Mouse (Mus musculus) MEL (cell line): ENCODE measurements around the gene Atg5.
A peak's percentile ranks its signal among the peaks of the same experiment; 100 is the strongest.

ENCODE experiments used
- CTCF ChIP-seq, 3 experiments: IDR thresholded peaks in 2 of 3; conservative IDR thresholded peaks in 1 of 3; 2 replicates each; pipeline ENCODE4 v1.5.1; 2011 to 2012; ENCODE audit warnings: low read length in 3 of 3, low read depth in 2 of 3, mild to moderate bottlenecking in 2 of 3, improper control_type of control experiment in 1 of 3, inconsistent platforms in 1 of 3, mixed read lengths in 1 of 3, moderate library complexity in 1 of 3; ENCODE audit not compliant: control insufficient read depth in 1 of 3, insufficient read depth in 1 of 3, poor library complexity in 1 of 3, severe bottlenecking in 1 of 3
- GATA1 ChIP-seq: IDR thresholded peaks from 2 replicates; pipeline ENCODE4 v1.6.1; 2011; ENCODE audit warnings: low read depth, low read length, improper control_type of control experiment
- HCFC1 ChIP-seq: IDR thresholded peaks from 2 replicates; pipeline ENCODE4 v1.6.1; 2012; ENCODE audit warnings: low read depth, mild to moderate bottlenecking, inconsistent platforms, low read length, improper control_type of control experiment, moderate library complexity
- NELFE ChIP-seq: IDR thresholded peaks from 2 replicates; pipeline ENCODE4 v1.6.1; 2011; ENCODE audit warnings: low read depth, low read length, improper control_type of control experiment
- POLR2A ChIP-seq, 2 experiments: IDR thresholded peaks; 2 replicates each; pipeline ENCODE4 v1.6.1; 2011 to 2012; ENCODE audit warnings: low read length in 2 of 2, mild to moderate bottlenecking in 2 of 2, control low read depth in 1 of 2, improper control_type of control experiment in 1 of 2, low read depth in 1 of 2, moderate library complexity in 1 of 2; ENCODE audit not compliant: control insufficient read depth in 1 of 2, insufficient read depth in 1 of 2, poor library complexity in 1 of 2
- TAL1 ChIP-seq: IDR thresholded peaks from 2 replicates; pipeline ENCODE4 v1.6.1; 2012; ENCODE audit warnings: mild to moderate bottlenecking, inconsistent platforms, low read length, moderate library complexity, mixed read lengths

DNA sequence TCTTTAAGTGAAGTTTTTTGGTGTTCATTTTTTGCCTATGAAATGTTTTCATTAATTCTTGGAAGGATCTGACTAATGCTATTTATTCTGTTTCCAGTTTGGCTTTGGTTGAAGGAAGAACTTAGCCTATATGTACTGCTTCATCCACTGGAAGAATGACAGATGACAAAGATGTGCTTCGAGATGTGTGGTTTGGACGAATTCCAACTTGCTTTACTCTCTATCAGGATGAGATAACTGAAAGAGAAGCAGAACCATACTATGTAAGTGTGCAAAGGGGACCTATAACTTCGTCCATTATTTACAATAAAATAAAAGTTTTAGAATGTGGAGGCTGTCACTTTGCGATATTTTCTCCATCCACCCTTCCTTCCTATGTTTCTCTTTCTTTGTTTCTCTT lies 17.8 kb downstream of the Atg5 start:
- TF ChIP-seq TAL1, result no peak
- TF ChIP-seq CTCF (IDR thresholded peaks at IDR 0.05 in 2 of 3, conservative IDR thresholded peaks at IDR 0.05 in 1 of 3; ENCODE audit: control insufficient read depth in 1 of 3, insufficient read depth in 1 of 3, low read depth in 2 of 3, low read length in 3 of 3, poor library complexity in 1 of 3, severe bottlenecking in 1 of 3), result no peak
- TF ChIP-seq HCFC1, result no peak
- peak; percentile 70 for TF ChIP-seq GATA1
- TF ChIP-seq POLR2A (IDR thresholded peaks at IDR 0.05; ENCODE audit: control insufficient read depth in 1 of 2, insufficient read depth in 1 of 2, low read depth in 1 of 2, low read length in 2 of 2, poor library complexity in 1 of 2), result no peak
- TF ChIP-seq NELFE, result no peak
